Mouse (Mus musculus): ENCODE measurements at regions not wholly inside any gene's neighbourhood (a gene's known extent, or its start where the extent isn't known, plus 50 kb on each side); places are given as distances from the start of the nearest gene placed in this dataset.

- no peak for DNase-seq
- intact Hi-C loops (cut with DNase I): no loop called here
Observed at GRCm38 (mm10) chr8:49445444-49445843, 601.7 kb upstream of the Tenm3 start.

GRCm38 (mm10) chr8:49441270-49441669 is 597.5 kb upstream of the Tenm3 start:
- DNase-seq: no peak
- intact Hi-C loops (cut with DNase I): no loop called here

DNA sequence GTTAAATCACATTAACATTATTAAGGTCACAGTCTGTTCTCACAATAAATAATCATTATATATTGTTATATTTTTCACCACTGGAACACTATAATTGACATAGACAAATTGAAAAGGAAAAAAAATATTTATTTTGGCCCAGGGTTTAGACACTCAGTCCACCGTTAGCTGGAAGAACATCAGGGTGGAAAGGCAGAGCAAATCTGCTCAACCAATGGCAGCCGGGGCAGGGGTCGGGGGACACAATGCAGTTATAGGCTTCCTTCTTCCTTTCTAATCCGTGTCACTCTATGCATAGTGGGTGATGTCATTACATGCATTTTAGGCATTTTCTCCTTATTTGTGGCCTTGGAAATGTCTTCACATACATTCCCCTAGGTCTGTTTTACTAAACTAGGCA is 552.8 kb upstream of the Tenm3 start:
- intact Hi-C loops (cut with DNase I): no loop called here
- DNase-seq: no peak

DNA sequence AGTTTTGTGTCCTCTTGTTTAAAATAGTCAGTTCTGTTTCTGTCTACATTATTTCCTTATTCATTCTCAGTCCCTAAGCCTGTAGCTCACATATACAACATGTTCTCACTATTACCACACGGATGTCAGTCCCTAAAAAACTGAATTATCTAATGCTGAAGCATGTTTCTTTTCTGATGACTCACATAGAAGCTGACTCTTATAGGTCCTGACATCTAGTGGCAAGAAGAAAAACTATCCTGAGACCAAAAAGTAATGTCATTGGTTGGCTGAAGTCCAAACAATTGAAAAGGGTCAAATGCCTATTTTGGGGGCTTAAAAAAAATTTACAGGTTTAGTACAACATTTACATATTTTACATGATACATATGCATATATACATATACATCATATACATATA is 551.3 kb upstream of the Tenm3 start:
- DNase-seq: no peak
- intact Hi-C loops (cut with DNase I): no loop called here

DNA sequence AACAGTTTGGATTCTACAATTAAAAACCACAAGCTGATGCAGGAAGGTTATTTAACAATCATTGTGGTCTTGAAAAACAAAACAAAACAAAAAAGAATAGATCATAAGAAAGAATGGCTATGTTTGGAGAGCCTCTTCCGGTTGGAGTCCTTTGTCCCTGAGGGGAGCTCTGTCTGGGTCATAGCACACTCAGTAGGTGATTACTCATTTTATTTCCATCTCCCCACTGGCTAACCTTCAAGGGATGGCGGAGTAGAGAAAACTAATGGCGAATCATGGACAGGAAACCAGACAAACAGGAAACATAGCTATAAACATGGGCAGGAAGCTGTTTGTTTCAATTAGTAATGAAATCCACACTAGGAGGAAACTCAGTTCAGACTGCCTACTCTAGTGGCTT is 545.8 kb upstream of the Tenm3 start:
- intact Hi-C loops (cut with DNase I): no loop called here
- DNase-seq: no peak

- DNase-seq: no peak
Observed at GRCm38 (mm10) chr8:49387587-49387986, 543.8 kb upstream of the Tenm3 start.

DNA sequence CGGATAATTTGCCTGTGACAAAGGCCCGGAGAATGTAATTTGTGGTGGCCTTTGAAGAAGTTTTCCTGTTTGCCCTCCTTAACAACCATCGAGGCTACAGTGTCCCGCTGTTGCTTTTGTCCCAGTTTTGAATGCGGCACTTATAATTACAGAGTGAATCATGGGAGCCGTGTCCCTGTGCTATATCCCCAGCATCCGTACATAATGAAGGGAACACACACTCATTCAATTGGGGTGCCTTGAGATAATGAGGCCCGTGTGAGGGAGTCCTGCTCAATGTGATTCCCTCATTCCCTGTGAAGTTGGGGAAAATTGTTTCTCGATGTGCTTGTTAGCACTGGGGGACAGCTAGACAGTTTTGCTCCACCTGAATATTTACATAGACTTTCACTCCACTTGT is 528.9 kb upstream of the Tenm3 start:
- DNase-seq: no peak
- intact Hi-C loops (cut with DNase I): no loop called here

More at GRCm38 (mm10) chr8:49387587-49387986, 543.8 kb upstream of the Tenm3 start:
- intact Hi-C loops (cut with DNase I): no loop called here

- DNase-seq: peak; percentile 2
- intact Hi-C loops (cut with DNase I): no loop called here
Observed at GRCm38 (mm10) chr8:49362682-49363081, 518.9 kb upstream of the Tenm3 start.

GRCm38 (mm10) chr8:49361443-49361842 is 517.7 kb upstream of the Tenm3 start:
- intact Hi-C loops (cut with DNase I): no loop called here

DNA sequence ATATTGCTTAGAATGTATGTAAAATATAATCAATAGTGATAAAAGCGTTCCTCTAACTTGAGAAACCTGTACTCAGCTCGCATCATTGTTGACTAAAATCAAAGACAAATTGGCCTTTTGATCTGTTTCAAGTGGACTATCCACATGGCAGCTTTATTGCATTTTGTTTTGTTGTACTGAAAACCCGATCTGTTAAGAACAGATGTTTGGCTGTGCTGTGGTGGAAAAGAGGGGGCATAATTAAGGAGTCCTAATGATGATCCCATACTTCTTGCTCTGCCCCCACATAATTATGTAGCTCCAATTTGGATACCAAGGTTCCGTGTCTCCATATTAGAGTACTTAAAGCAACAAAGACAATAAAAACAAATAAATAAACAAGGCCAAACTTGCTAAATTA is 516.4 kb upstream of the Tenm3 start:
- intact Hi-C loops (cut with DNase I): no loop called here
- no peak for DNase-seq

More at GRCm38 (mm10) chr8:49361443-49361842, 517.7 kb upstream of the Tenm3 start:
- DNase-seq: no peak

DNA sequence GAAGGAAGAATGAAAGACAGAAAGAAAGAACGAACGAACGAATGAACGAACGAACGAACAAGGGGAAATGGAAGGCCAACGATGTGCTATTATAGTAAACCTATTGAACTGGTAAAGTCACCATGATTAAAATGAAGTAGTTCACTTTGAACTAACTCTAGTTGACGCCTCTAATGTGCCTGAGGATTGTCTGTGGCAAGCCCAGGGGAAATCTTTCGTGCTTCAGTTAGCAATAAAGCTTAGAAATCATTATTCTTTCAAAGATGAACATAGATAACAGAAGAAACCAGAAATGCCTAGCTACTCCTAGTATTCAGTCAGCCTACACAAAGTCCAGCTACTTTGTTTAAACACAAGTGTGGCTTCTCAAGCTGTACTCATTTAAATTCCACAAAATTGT is 515.9 kb upstream of the Tenm3 start:
- intact Hi-C loops (cut with DNase I): no loop called here
- DNase-seq: no peak

DNA sequence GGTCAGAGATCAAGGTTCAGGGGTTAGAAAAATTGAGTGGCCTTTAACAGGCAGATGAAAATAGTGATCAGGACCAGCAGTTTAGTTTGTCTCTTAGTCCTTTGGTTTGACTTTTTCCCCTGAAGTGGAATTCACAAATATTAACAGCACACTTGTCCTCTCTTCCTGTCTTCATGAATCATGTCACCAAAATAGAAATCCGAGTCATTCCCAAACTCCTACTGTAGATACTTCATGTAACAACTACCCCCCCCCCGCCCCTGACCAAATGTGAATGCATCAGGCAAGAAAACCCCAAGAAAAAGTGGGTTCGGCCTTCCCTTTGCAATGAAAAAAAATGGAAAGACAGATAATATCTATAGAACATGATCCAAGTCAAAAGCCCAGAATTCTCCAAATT is 504.9 kb upstream of the Tenm3 start:
- intact Hi-C loops (cut with DNase I): no loop called here

DNA sequence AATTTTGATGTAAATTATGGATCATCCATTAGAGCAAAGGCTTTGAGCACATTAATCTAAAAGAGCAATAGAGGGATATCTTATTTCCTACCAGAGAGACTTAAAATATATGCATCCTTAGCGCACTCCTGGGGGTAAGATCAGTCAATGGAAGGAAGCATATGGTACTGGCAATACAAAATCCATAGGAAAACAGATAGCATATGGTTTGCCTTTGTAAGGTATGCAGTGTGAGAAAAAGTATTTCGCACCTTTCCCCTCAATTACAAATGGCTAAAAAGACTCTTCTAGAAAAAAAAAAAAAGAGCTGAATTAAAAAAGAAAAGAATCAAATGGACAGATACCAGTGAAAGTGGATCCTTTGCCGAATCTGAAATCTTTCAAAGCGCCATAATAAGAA is 495.0 kb upstream of the Tenm3 start:
- intact Hi-C loops (cut with DNase I): no loop called here
- no peak for DNase-seq

More for the DNA sequence above, 504.9 kb upstream of the Tenm3 start:
- no peak for DNase-seq

DNA sequence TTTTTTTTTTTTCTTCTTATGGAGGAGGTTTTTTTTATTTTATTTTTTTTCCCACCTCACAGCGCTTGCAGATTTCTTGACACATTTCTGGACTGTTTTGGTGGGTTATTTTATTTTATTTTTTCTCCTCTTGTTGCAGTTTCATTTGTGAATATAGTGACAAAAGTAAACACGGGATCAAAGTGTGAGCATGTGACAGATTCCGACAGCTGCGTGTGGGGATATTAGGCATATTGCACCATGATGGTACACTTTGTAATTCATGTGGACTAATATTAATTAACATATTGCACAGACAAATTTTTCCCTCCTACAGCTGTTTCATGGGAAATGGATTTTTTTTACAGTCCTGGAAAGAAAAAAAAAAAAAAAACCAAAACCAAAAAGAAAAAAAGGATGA is 483.2 kb upstream of the Tenm3 start:
- DNase-seq: no peak
- intact Hi-C loops (cut with DNase I): no loop called here

- intact Hi-C loops (cut with DNase I): no loop called here
- no peak for DNase-seq
Observed at GRCm38 (mm10) chr8:49321404-49321803, 477.7 kb upstream of the Tenm3 start.

DNA sequence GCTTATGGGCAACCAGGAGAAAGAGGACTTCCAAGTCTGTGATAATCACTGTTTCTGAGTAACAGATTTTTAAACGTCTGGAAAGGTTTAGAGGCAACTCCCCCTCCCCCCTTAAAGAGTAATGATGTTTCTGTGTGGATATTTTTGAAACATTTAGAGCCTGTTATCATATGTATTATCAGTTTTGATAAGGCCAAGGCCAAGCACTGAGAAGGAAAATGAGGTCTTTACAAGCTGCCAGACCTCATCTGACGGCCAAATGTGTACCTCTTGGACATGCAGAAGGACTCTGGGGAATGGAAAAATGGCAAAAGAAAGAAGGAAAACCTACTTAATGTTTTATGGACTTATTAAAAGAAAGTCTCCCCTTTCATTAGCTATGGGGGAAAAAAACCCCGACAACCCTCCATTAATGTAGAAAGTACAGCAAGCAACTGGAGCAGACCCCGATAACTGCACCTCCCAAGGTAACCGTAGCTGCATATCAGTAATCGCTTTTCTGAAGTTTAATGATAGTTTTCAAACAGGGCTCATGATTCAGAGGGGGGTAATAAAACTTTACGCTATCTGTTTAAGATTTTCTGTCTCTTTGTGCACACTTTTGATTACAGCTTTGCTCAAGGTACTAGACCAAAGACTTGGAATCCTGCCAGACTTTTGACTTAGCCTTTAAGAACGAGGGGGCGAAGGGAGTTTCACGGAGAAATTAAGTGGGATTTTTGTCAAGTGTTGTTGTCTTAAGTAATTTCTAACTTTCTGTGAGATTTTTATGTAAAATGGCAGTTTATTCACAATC is 469.9 kb upstream of the Tenm3 start:
- DNase-seq: no peak
- intact Hi-C loops (cut with DNase I): no loop called here

- intact Hi-C loops (cut with DNase I): no loop called here
- DNase-seq: no peak
Observed at GRCm38 (mm10) chr8:49312816-49313215, 469.1 kb upstream of the Tenm3 start.

DNA sequence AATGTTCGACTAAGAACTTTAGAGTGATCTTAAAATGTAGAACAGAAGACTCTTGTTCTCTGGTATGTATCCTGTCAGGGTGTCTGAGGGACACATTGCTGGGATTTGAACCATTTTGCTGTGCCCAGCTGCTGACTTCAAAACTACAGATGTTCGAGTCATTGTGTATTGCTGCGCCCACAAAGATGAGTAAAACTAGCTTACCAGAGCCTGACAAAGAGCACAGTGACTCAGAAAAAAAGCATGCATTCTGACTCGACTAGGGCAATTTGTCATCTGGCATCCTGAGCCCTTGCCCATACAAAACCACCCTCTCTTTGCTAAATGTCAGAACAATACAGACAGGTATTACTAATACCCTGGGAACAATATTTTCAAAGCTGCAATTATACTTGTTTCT is 438.6 kb upstream of the Tenm3 start:
- intact Hi-C loops (cut with DNase I): no loop called here
- no peak for DNase-seq

- DNase-seq: no peak
- intact Hi-C loops (cut with DNase I): no loop called here
Observed at GRCm38 (mm10) chr8:49281254-49281653, 437.5 kb upstream of the Tenm3 start.

DNA sequence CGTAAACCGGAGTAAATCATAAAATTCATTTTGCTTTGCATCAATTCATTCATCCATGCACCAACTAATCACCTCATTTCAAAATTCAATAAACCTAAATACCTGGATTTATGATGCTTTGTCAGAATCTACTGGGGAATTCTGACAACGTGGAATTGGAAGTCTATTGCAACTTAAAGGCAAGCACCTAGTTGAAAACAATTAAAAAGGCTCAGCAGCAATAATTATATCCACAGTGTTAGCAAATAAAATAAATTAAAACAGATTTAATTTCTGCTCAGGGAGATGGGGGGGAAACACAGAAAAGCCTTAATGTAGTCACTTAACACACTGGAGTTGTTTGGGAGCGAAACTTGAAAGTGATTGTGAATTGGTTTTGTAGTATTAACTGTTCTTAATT is 430.3 kb upstream of the Tenm3 start:
- intact Hi-C loops (cut with DNase I): no loop called here
- no peak for DNase-seq

DNA sequence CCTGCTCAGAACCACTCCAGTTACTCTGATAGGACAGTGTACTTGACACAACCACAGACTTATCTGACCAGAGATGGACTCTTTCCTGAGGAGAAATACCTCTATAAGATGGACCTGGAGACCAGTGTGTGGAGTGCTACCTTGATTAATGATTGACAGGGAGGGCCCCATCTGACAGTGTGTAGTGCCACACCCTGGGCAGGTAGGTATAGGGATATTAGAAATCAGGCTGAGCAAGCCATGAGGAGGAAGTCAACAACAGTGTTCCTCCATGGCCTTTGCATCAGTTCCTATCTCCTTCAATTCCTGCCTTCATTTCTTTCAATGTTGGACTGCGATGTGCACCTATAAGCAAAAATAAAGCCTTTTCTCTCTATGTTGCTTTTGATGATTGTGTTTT is 429.4 kb upstream of the Tenm3 start:
- intact Hi-C loops (cut with DNase I): no loop called here
- DNase-seq: no peak

- no peak for DNase-seq
- intact Hi-C loops (cut with DNase I): no loop called here
Observed at GRCm38 (mm10) chr8:49263416-49263815, 419.7 kb upstream of the Tenm3 start.

- intact Hi-C loops (cut with DNase I): no loop called here
- DNase-seq: no peak
Observed at GRCm38 (mm10) chr8:49262797-49263196, 419.0 kb upstream of the Tenm3 start.
